Mouse (Mus musculus): Measurements from ENCODE around the gene Tor1aip2. TPM values are rescaled to one million over a fixed set of nuclear protein-coding genes. Genes with fewer than 3 reads are reported as not detected.

The Tor1aip2 gene
- polyA plus RNA-seq, 1 experiment from 2014 or later = 104 TPM

Other genes with a start within 250 kb of the Tor1aip2 start
- 15.8 and 16.6 TPM in 2 replicates for gene Qsox1, start 222.5 kb upstream of the Tor1aip2 start, polyA plus RNA-seq (2016; fragmentation: Nextera tagmentation; extraction: Ambion mirVana)
- gene Cep350, start 62.1 kb upstream of the Tor1aip2 start, polyA plus RNA-seq (2016; fragmentation: Nextera tagmentation; extraction: Ambion mirVana) = 5.7 and 6.1 TPM in 2 replicates
- gene Tor1aip1, start 1.1 kb downstream of the Tor1aip2 start, polyA plus RNA-seq (2016; fragmentation: Nextera tagmentation; extraction: Ambion mirVana) = 39.0 and 42.2 TPM in 2 replicates
- 2.6 and 3.0 TPM in 2 replicates for gene Fam163a, start 169.6 kb downstream of the Tor1aip2 start, polyA plus RNA-seq (2016; fragmentation: Nextera tagmentation; extraction: Ambion mirVana)